Mouse (Mus musculus): ENCODE measurements around the gene Prr5l. TPM values are rescaled to one million over a fixed set of nuclear protein-coding genes. Genes with fewer than 3 reads are reported as not detected.

Prr5l gene
- polyA plus RNA-seq, 1 experiment from 2014 or later = 3.9 TPM

GRCm38 (mm10) chr2:101679164-101679784 lies 203.6 kb downstream of the Prr5l start:
- H3K4me2 ChIP-seq = peak overlapping the region; percentile 77
- peaks cover 13% of the 10 kb centered on the region for H3K4me1 ChIP-seq (replicated peaks)
- ATAC-seq (ENCODE audit: insufficient read depth) = no peak
- H3K9me3 ChIP-seq (replicated peaks) = no peaks in the 10 kb centered on the region
- peak overlapping the region; percentile 84 for H3K9ac ChIP-seq
- H3K4me3 ChIP-seq (replicated peaks) = peak overlapping the region; percentile 91
- peaks cover under 1% of the 10 kb centered on the region; the same call in 1 of the 2 replicates for H3K36me3 ChIP-seq (replicated peaks)
- H3K27me3 ChIP-seq = 0 out of 2 replicates have a peak, but pooled peaks cover 7% of the 10 kb centered on the region
- 0 out of 2 replicates have a peak overlapping the region, but pooled peaks have one; percentile 4 for H3K27ac ChIP-seq (replicated peaks)
- 5% methylated on average over 15 of the region's 15 CpGs for WGBS (ENCODE audit: insufficient replicate concordance)

- ATAC-seq (ENCODE audit: insufficient read depth) = peak; percentile 90
- H3K4me2 ChIP-seq = peak within 1 kb of the TSS; percentile 77
- WGBS (ENCODE audit: insufficient replicate concordance) = under 1% methylated on average over 68 of the region's 68 CpGs
- peaks cover 7% of the 10 kb centered on the region; the same call in 1 of the 2 replicates for H3K27me3 ChIP-seq
- H3K4me3 ChIP-seq (replicated peaks) = peak within 1 kb of the TSS; percentile 91
- no peaks in the 10 kb centered on the region for H3K9me3 ChIP-seq (replicated peaks)
- H3K36me3 ChIP-seq (replicated peaks) = no peaks in the 10 kb centered on the region; the same call in 1 of the 2 replicates
- H3K4me1 ChIP-seq (replicated peaks) = peaks cover 13% of the 10 kb centered on the region
- peak within 1 kb of the TSS; percentile 84 for H3K9ac ChIP-seq
- H3K27ac ChIP-seq (replicated peaks) = 0 out of 2 replicates have a peak within 1 kb of the TSS, but pooled peaks have one; percentile 16
These were observed 204.4 kb downstream of the Prr5l start, which contains the start of gene Traf6 for GRCm38 (mm10) chr2:101678236-101679021. Gene Traf6 (plus strand): TSS chr2:101678429.

GRCm38 (mm10) chr2:101673547-101673946 lies 209.3 kb downstream of the Prr5l start:
- Histone ChIP-seq H3K36me3 (replicated peaks) (no peaks in the 10 kb centered on the region), H3K9me3 (replicated peaks) (no peaks in the 10 kb centered on the region), H3K4me3 (replicated peaks) (no peak overlapping the region), H3K27me3 (peaks cover 7% of the 10 kb centered on the region; the same call in 1 of the 2 replicates), H3K27ac (replicated peaks) (no peak overlapping the region), H3K4me1 (replicated peaks) (peaks cover 3% of the 10 kb centered on the region; the same call in 1 of the 2 replicates), H3K4me2 (no peak overlapping the region), H3K9ac (no peak overlapping the region)
- ATAC-seq (ENCODE audit: insufficient read depth) = no peak
- 44% methylated on average over 3 of the region's 3 CpGs for WGBS (ENCODE audit: insufficient replicate concordance)

GRCm38 (mm10) chr2:101668751-101669150 lies 214.1 kb downstream of the Prr5l start:
- H3K36me3 ChIP-seq (replicated peaks) = no peaks in the 10 kb centered on the region

GRCm38 (mm10) chr2:101665703-101666092 lies 217.1 kb downstream of the Prr5l start:
- no peaks in the 10 kb centered on the region for H3K4me1 ChIP-seq (replicated peaks)
- no peak overlapping the region for H3K27ac ChIP-seq (replicated peaks)
- no peak overlapping the region for H3K4me2 ChIP-seq
- no peak for ATAC-seq (ENCODE audit: insufficient read depth)
- 81% methylated on average over 3 of the region's 3 CpGs for WGBS (ENCODE audit: insufficient replicate concordance)
- no peak overlapping the region for H3K9ac ChIP-seq
- H3K27me3 ChIP-seq = no peaks in the 10 kb centered on the region
- H3K36me3 ChIP-seq (replicated peaks) = no peaks in the 10 kb centered on the region
- H3K9me3 ChIP-seq (replicated peaks) = no peaks in the 10 kb centered on the region
- no peak overlapping the region for H3K4me3 ChIP-seq (replicated peaks)

More at GRCm38 (mm10) chr2:101668751-101669150, 214.1 kb downstream of the Prr5l start:
- Histone ChIP-seq H3K4me1 (replicated peaks) (no peaks in the 10 kb centered on the region), H3K4me3 (replicated peaks) (no peak overlapping the region), H3K9ac (no peak overlapping the region), H3K9me3 (replicated peaks) (no peaks in the 10 kb centered on the region), H3K27ac (replicated peaks) (no peak overlapping the region), H3K27me3 (no peaks in the 10 kb centered on the region), H3K4me2 (no peak overlapping the region)
- no peak for ATAC-seq (ENCODE audit: insufficient read depth)
- 58% methylated on average over 3 of the region's 3 CpGs for WGBS (ENCODE audit: insufficient replicate concordance)

- 21% methylated on average over 9 of the region's 9 CpGs for WGBS (ENCODE audit: insufficient replicate concordance)
- no peak for ATAC-seq (ENCODE audit: insufficient read depth)
These were observed 217.6 kb downstream of the Prr5l start for GRCm38 (mm10) chr2:101665058-101665702.

More at GRCm38 (mm10) chr2:101665058-101665702, 217.6 kb downstream of the Prr5l start:
- Histone ChIP-seq H3K27ac (replicated peaks) (no peak overlapping the region), H3K4me2 (no peak overlapping the region), H3K9ac (no peak overlapping the region), H3K4me3 (replicated peaks) (no peak overlapping the region), H3K27me3 (no peaks in the 10 kb centered on the region), H3K9me3 (replicated peaks) (no peaks in the 10 kb centered on the region), H3K4me1 (replicated peaks) (no peaks in the 10 kb centered on the region), H3K36me3 (replicated peaks) (no peaks in the 10 kb centered on the region)

Other genes with a start within 250 kb of the Prr5l start
- 0.28 and 0.44 TPM in 2 replicates for gene Rag1, start 233.5 kb downstream of the Prr5l start, polyA plus RNA-seq (2015; fragmentation: Nextera tagmentation; extraction: Ambion mirVana)
- gene B230118H07Rik, start 233.5 kb downstream of the Prr5l start, polyA plus RNA-seq (2015; fragmentation: Nextera tagmentation; extraction: Ambion mirVana) = 12.2 and 14.9 TPM in 2 replicates
- gene Traf6, start 204.6 kb downstream of the Prr5l start, polyA plus RNA-seq (2015; fragmentation: Nextera tagmentation; extraction: Ambion mirVana) = 3.2 and 3.4 TPM in 2 replicates
- 23.4 and 23.7 TPM in 2 replicates for gene Commd9, start 3.2 kb upstream of the Prr5l start, polyA plus RNA-seq (2015; fragmentation: Nextera tagmentation; extraction: Ambion mirVana)